Mouse (Mus musculus) megakaryocyte progenitor cell, adult 5-6 weeks (primary cell): ENCODE data around the gene P4htm. TPM values are rescaled to one million over a fixed set of nuclear protein-coding genes. Genes with fewer than 3 reads are reported as not detected.

Experiments
- ATAC-seq: replicated peaks from 2 replicates; pipeline ENCODE4 v1.8.0; 2016; ENCODE audit warnings: mild to moderate bottlenecking, moderate TSS enrichment, inconsistent platforms; ENCODE audit not compliant: poor library complexity
- total RNA-seq, 2 experiments: library from RNA; stranded (forward) in 1 of 2; stranded (reverse) in 1 of 2; fragments of 157-497, 149-512 nt in 1 of 2; fragments of 200-1000 nt in 1 of 2; gene quantifications; 2 replicates each; pipeline versions ENCODE4 v1.2.3 to v1.2.4; 2015 to 2017

P4htm gene
- total RNA-seq, 2 experiments from 2014 or later, result 1.00 to 1.2 TPM

- peak; percentile 91 for ATAC-seq
Measured at GRCm38 (mm10) chr9:108578545-108579343, 18.7 kb downstream of the P4htm start, which contains the start of gene Wdr6. TSS of gene Wdr6 (minus strand) at chr9:108578739.

- peak; percentile 25 for ATAC-seq
Measured at GRCm38 (mm10) chr9:108577934-108578544, 19.4 kb downstream of the P4htm start.

GRCm38 (mm10) chr9:108577025-108577424, 20.4 kb downstream of the P4htm start:
- ATAC-seq, result no peak

GRCm38 (mm10) chr9:108575321-108576297, 21.9 kb downstream of the P4htm start:
- ATAC-seq, result no peak

- no peak for ATAC-seq
Measured at GRCm38 (mm10) chr9:108574921-108575320, 22.5 kb downstream of the P4htm start.

GRCm38 (mm10) chr9:108573774-108574690, 23.4 kb downstream of the P4htm start:
- ATAC-seq, result peak; percentile 20; the same call in 1 of the 2 replicates

GRCm38 (mm10) chr9:108572321-108572720, 25.1 kb downstream of the P4htm start:
- ATAC-seq, result no peak

- no peak for ATAC-seq
Measured at GRCm38 (mm10) chr9:108571401-108571973, 26.0 kb downstream of the P4htm start.

GRCm38 (mm10) chr9:108570207-108570896, 27.1 kb downstream of the P4htm start:
- peak; percentile 29 for ATAC-seq

GRCm38 (mm10) chr9:108569381-108570206, 27.9 kb downstream of the P4htm start, which contains the start of gene Dalrd3:
TSS of gene Dalrd3 (plus strand) at chr9:108569886.
- peak; percentile 45 for ATAC-seq

GRCm38 (mm10) chr9:108568511-108568921, 29.0 kb downstream of the P4htm start:
- no peak for ATAC-seq

- no peak for ATAC-seq
Measured at GRCm38 (mm10) chr9:108567931-108568419, 29.5 kb downstream of the P4htm start.

GRCm38 (mm10) chr9:108566815-108567776, 30.4 kb downstream of the P4htm start, which contains the start of gene Ndufaf3:
TSS of gene Ndufaf3 (minus strand) at chr9:108567434.
- ATAC-seq, result peak; percentile 58

GRCm38 (mm10) chr9:108565881-108566814, 31.3 kb downstream of the P4htm start:
- ATAC-seq, result no peak

GRCm38 (mm10) chr9:108564131-108564530, 33.3 kb downstream of the P4htm start:
- ATAC-seq, result no peak
